Mouse (Mus musculus) gastrocnemius, adult 8-10 months (tissue): ENCODE results near the gene Dnah2. TPM values are rescaled to one million over a fixed set of nuclear protein-coding genes. Genes with fewer than 3 reads are reported as not detected.

Experiments
- DNase-seq, 2 experiments: peaks; one replicate each; pipeline ENCODE4 v3.0.0; 2022; ENCODE audit warnings: low spot score in 2 of 2
- total RNA-seq, 4 experiments: library from RNA; stranded (reverse); gene quantifications; 2 replicates each; pipeline ENCODE4 v1.2.4; 2022

Gene Dnah2
- total RNA-seq, 4 experiments from 2014 or later: 0.02 to 0.68 (median 0.05) TPM; not detected in 1

- DNase-seq: no peak
These were observed 128.9 kb downstream of the Dnah2 start for GRCm38 (mm10) chr11:69419813-69420553.

GRCm38 (mm10) chr11:69419443-69419812, 129.5 kb downstream of the Dnah2 start:
- no peak for DNase-seq

GRCm38 (mm10) chr11:69418481-69419442, 130.1 kb downstream of the Dnah2 start:
- peak; percentile 84 to 91 for DNase-seq

- peak; percentile 89 to 95 for DNase-seq
These were observed 131.2 kb downstream of the Dnah2 start for GRCm38 (mm10) chr11:69417449-69418384.

- no peak for DNase-seq
These were observed 131.9 kb downstream of the Dnah2 start for GRCm38 (mm10) chr11:69416921-69417448.

DNA sequence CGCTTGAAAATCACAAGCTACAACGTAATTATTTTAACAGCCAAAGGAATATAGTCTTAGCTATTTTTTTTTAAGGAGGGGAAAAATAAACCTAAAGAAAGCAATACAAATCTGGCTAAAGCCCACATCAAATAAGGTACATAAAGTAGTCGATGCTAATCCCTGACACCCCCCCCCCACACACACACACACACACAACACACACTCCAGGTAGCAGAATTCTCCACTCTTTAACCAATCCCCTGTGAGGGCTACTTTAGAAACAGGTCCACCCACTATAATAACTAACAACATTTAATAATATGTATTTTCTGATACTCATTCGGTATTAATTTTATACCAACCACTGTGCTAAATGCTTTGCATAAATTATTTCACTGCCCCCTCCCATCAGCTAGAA, 132.4 kb downstream of the Dnah2 start:
- DNase-seq: no peak

DNA sequence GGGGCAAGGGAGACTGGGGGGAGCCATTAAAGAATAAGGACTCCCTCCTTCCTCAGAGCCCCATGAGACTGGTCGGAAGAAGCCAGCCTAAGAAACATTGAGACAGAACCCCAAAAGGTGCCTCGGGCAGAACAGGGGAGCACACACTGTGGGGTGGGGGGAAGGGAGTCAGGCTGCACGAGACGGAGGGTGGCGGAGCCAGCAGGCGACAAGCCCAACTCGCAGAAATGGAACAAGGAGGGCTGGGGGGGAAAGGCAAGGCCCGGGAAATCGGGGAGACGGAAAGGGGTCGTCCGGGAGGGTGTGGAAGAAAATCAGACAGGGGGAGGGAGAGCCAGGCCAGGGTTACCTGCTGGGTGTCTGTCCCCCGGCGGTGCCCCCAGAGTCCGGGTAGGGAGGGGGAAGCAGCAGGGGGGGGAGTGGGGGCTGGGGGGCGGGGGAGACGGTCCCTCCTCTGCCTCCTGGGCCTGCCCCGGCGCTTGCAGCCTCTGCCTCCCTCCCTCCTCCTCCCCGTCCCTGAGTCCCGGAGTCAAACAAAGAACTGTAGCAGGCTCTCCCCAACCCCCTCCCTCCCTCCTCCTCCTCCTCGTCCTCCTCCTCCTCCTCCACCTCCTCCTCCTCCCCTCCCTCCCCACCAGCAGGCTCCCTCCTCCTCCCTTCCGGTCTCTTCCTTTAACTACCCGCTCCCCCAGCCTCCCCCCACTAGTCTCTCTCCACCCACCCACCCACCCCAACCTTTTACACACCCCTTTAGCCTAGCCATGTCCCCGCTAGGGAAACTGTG, 133.1 kb downstream of the Dnah2 start:
- DNase-seq: no peak

GRCm38 (mm10) chr11:69415327-69415667, 133.6 kb downstream of the Dnah2 start:
- DNase-seq: peak; percentile 69 to 83

- DNase-seq: no peak
These were observed 134.2 kb downstream of the Dnah2 start for GRCm38 (mm10) chr11:69414421-69415326.

- no peak for DNase-seq
These were observed 135.4 kb downstream of the Dnah2 start, which contains the start of gene Kdm6b for GRCm38 (mm10) chr11:69413221-69414181. Kdm6b (minus strand) TSS chr11:69413675.

GRCm38 (mm10) chr11:69412548-69412947, 136.4 kb downstream of the Dnah2 start:
- no peak for DNase-seq

- peak; percentile 72 to 80 for DNase-seq
These were observed 137.2 kb downstream of the Dnah2 start for GRCm38 (mm10) chr11:69411538-69412203.

- peak; percentile 93 for DNase-seq
These were observed 137.8 kb downstream of the Dnah2 start for GRCm38 (mm10) chr11:69411073-69411535.

DNA sequence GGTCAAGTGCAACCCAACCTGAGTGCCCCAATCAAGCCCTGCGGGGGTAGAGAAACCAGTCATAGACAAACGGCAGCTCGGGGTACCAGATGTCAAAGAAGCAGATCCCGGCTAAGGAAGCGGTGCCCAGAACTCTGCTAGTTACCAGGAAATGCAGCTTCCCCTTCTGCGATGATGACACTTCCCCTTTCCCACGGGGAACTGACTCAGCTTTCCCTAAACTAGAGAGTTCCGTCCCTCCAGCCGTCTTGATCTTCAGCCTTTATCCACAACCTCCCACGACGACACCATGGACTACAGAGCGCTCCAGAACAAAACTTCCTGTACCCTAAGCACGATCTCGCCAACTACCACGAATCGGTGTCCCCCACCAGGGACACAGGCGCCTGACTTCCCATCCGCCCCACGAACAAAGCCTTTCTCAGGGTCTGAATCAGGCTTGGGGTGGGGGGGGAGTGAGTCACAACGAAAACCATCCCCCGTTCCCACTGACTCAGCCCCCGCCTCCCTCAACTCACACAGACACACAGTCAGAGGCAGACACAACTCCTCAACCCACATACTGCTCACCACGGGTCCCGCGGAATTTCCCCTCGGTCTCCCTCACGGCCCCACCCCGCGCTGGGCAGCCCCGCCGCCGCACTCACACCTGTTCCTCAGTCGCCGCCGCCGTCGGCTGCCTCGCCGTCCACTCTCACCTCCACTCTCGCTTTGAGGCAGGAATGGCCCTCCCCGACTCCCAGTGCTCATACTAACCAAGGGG, 138.4 kb downstream of the Dnah2 start:
- peak in 1 of 2 experiments; percentile 37 for DNase-seq

DNA sequence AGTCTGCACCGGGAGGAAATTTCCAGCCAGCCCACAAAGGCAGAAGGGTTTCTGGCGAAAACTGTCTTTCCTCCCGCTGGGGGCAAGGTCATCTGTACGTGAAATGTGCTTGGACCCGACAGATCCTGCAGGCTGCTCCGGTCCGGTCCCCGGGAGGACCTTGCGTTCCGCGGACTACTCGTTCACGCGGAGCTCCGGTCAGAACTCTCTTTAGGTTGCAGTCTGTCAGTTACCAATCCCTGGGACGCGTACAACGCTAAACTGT, 138.9 kb downstream of the Dnah2 start:
- DNase-seq: no peak

DNA sequence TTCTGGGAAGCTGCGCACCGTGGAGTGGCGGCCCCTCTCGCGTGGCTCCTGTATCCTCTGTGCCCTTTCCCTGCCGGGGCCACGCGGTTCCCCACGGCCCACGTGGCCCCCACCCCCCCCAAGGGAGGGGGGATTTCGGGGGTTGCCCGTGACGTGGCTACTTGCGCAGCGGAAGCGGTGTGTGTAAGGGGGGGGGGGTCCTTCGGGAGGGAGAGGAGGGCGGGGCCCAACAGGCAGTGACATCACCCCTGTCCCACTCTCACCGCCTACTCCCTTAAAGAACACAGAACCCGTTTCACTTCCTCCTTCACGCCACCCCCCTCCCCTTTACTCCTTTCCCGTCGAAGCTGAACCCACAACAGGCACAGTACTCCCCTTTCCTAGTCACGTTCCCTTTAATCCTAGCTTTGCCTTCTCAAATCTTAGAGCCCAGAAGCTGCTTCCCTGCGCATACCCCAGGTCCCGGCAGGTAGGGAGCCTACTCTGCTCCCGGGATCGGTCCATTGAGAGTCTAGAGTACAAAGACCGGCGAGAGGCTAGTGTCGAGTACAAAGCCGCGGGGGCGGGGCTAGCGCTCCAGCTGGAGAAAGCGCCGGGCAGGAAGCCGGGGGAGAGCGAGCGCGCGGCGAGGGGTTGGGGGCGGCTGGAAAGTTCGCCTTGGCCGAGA, 139.4 kb downstream of the Dnah2 start:
- peak; percentile 62 to 65 for DNase-seq
